Mouse (Mus musculus) kidney, postnatal 14 days (tissue): Measurements from ENCODE around the gene Mecom.
"Not testable (repeated sequence)": the region's sequence is repeated elsewhere in the genome, so short reads cannot be mapped to it uniquely, and the experiment has no call there.

Source experiments
- DNase-seq: peaks from one replicate; pipeline ENCODE4 v3.0.0; 2022; ENCODE audit warnings: mixed read lengths

The Mecom gene

DNA sequence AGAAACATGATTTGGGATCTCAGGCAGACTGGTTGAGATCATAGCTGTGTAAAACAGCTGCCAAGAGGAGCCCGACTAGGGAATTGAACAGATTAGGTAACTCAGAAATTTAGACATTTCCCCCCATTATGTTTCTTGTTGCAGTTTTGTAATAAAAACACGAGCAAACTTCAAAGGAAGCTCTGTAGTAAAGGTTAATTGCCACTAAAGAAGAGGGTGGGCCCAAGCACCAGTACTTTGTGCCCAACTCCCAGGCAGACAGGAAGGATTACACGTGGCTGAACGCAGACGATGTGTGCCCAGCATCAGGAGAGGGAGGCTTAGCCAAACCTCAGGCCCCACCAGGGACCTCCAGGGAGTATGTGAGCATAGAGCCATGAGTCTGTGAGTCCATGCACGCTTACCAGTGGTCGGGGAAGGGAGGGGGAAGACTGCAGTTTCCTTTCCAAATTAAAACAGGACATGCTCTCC lies 303.4 kb downstream of the Mecom start:
- no peak for DNase-seq

DNA sequence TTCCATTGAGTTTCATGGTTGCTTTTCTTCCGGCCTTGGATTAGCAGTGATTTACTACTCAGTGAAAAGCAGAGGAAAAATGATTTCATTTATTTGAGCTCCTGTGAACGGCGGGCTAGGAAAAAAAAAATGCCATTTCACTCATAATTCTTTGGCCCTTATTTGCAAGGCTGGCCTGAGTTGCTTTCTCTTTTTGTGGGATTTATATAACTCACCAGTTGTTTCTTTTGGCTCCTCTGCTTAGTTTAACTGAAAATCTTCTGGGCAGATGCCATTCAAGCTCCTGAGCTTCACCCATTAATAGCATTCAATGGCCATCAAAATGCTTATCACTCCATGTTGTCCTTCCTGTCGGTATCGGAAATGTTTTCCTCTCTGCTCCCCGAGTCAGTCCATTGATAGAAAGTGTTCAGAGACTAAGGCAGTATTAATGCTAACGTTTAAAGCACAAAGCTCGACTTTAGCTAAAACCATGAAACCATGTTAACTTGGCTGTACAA lies 304.0 kb downstream of the Mecom start:
- no peak for DNase-seq

DNA sequence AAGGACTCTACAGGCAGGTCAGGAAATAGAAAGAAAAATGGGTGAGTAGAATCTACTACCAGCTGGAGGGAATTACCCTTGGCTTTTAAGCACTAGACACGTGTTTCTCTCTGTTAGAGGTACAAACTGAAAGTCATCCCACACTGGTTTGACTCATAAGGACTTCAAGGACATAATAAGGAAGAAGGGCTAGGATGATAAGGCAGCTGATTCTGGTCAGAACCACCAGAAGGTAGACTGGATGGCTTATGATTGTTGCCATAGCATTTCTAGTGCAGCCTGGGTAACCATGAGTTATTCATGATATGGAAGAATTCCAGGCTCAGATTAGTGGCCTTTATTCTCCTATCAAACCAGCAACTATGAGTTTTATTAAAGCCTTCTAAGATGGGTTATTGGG lies 308.4 kb downstream of the Mecom start:
- no peak for DNase-seq

GRCm38 (mm10) chr3:30237493-30237892 lies 310.3 kb downstream of the Mecom start:
- DNase-seq: no peak

DNA sequence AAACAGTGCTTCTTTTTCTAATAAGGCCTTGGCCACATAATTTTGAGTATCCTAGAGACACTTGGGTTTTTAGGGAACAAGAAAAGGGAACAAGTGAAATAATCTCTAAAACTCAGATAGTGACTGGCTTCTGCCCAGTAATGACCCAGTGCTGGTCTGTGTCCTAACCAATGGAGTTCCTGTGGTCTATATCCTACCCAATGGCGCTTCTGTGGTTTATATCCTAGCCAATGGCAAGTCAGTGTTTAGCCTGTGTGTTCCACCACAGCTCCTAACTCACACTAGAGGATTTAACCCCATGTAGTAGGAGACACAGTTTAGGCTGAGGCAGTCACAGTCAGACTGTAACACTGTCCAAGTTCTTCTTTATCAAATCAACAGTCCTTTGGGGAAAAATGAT lies 313.8 kb downstream of the Mecom start:
- no peak for DNase-seq

GRCm38 (mm10) chr3:30227964-30228670 lies 319.7 kb downstream of the Mecom start:
- DNase-seq: no peak

DNA sequence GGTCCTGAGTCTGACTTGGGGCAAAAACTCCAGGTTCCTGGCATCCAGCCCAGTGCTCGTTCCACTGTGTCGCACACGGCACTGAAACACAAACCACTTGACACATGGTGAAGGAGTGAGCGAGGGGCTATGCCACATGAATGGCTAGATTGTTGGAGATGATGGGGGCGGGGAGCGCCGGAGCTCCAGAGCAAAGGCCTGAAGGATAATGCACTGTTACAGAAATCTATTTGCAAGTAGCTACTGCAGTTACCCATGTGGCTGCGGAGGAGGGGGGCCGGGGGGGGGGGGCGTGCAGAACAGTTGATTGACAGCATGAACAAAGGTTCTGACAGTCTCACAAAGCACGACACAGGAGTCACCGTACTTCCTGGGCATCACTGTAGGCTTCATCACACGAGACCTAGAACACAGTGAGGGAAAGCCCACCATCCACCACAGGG lies 320.9 kb downstream of the Mecom start:
- peak; percentile 75 for DNase-seq

- DNase-seq: not testable (repeated sequence)
Observed at GRCm38 (mm10) chr3:30225200-30225599, 322.6 kb downstream of the Mecom start.

- DNase-seq: no peak
Observed at GRCm38 (mm10) chr3:30220701-30221412, 327.0 kb downstream of the Mecom start.

DNA sequence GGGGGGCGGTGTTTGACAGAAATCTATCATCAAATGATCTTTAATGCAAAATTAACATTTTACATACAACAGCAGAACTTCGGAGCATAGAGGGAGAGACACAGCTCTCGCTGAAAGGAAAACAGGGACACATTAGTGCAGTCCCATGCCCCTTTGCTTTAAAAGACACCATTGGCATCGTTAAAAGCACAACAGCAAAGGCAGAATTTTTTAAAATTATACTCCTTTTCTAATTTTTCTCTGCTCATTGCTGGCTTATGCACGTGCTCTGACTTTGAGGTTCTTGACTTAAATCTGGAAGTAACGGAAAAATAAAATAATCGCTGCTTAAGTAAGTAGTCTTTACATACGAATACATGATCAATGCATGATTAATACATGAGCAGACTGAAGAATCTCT lies 327.9 kb downstream of the Mecom start:
- no peak for DNase-seq

DNA sequence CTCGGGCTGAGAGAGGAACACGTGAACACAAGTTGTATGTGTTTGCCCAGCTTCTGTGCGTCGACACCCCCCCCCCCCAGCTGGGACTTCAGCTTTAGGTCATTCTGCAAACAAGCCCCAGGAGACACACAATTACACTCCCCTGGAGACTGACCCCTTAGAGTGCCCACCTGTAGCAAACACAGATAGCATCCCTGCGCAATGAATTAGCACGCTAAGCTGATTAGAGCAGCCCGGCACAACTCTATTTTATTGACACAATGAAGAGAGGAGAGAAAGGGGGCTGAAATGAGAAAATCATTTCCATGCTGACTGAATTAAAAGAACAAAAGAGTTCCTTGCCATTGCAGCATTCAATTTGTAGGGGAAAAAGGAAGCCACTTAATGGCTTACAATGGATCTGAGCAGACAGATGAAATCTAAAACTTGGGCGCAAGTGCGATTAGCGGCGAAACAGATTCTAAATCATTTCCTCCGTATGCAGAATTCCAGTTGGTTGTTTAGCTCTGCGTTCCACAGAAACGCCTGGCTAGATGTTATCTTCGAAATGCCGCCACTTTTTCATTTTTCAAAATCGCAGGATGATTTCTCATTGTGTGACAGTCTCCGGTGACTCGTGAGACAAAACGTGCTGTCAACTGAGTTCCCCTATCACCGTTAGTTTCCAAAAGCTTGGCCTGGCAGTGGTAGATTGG lies 328.5 kb downstream of the Mecom start:
- DNase-seq: no peak

GRCm38 (mm10) chr3:30214607-30215006 lies 333.2 kb downstream of the Mecom start:
- DNase-seq: no peak

GRCm38 (mm10) chr3:30213540-30214170 lies 334.2 kb downstream of the Mecom start:
- no peak for DNase-seq

DNA sequence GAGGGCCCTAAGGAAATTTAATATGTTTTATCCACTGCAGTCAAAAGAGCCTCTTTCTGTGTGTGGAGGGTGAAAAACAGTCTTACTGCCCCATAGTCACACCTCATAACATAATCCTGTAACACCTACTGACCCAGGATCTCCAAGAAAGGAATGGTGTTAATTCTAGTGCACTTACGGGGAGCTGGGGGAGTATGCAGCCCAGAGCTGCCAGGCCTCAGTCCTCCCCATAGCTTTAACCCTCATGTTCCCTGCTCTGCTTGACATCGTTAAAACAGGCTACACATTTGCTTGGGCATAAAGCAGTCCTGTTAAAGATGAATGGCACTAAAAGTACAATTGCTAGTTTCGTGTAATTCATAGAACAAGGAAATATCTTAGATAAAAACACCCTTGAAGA lies 335.0 kb downstream of the Mecom start:
- no peak for DNase-seq

- DNase-seq: no peak
Observed at GRCm38 (mm10) chr3:30209131-30209530, 338.7 kb downstream of the Mecom start.

DNA sequence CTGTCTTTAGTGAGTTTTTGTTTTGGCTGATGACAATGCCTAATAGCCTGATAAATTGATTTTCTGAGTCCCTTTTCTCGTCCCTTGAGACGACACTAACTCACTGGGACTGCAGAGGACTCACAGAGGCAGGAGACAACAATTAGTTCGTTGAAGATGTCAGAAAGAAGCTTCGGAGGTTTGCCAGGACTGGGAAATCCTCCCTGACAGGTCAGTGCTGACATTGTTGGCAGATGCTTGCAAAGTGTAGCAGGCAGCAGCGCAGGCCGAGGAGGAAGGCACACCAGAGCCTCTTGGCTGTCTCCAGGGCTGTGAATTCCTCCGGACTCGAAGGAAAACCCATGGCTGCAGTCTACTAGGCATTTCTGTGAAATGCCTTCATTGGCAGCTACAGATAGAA lies 339.9 kb downstream of the Mecom start:
- no peak for DNase-seq

GRCm38 (mm10) chr3:30207431-30207830 lies 340.4 kb downstream of the Mecom start:
- DNase-seq: no peak

GRCm38 (mm10) chr3:30206123-30206522 lies 341.7 kb downstream of the Mecom start:
- DNase-seq: no peak

- DNase-seq: no peak
Observed at GRCm38 (mm10) chr3:30203764-30204163, 344.0 kb downstream of the Mecom start.

- DNase-seq: no peak
Observed at GRCm38 (mm10) chr3:30198854-30199253, 349.0 kb downstream of the Mecom start.

- DNase-seq: no peak
Observed at GRCm38 (mm10) chr3:30198227-30198626, 349.6 kb downstream of the Mecom start.

DNA sequence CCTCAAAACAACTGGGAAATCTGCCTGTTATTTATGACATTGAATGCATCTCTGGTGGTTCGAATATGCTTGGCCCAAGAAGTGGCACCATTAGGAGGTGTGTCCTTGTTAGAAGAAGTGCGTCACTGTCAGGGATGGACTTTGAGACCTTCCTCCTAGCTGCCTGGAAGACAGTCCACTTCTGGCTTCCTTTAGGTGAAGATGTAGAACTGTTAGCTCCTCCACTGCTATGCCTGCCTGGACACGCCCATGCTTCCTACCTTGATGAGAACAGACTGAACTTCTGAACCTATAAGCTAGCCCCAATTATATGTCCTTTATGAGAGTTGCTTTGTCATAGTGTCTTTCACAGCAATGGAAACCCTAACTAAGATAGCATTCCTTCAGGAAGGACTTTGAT lies 352.6 kb downstream of the Mecom start:
- no peak for DNase-seq
